Mouse (Mus musculus) right cerebral cortex, postnatal 25 days (tissue): Measurements from ENCODE around the gene Arhgap27.
"Not testable (repeated sequence)": the region's sequence is repeated elsewhere in the genome, so short reads cannot be mapped to it uniquely, and the experiment has no call there.

Experiments used
- DNase-seq: peaks from one replicate; pipeline ENCODE4 v3.0.0; 2022

Arhgap27 gene

DNA sequence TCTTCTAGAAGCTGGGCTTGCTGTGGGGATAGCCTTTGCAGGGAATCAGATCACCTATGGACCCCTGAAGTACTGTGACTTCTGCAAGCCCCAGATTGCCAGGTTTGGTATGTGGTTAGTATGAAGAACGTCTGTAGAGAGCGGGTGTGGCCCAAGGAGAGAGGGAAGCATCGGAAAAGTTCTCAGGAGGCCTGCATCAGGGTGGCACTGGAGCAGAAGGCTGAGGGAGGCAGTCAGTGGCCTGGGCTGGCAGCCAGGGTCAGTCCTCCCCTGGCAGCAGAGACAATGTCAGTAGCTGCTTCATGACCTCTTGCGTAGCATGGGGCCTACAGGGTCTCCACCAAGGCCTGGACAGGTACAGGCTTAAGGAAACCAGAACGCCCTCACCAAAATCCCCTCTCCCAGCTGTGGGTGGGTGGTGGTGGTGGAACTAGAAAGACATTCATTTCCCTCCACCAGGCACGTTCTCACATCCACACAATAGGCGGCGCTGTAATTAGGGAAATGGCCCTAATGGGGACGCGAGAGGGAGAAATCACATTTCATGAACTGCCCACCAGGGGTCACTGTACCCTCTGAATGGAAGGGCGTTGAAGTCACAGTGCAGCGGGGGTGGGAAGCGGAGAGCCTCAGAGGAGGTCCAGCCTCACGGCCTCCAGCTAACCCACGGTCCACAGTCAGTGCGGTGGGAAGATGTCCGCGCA lies 31.2 kb downstream of the Arhgap27 start:
- peak; percentile 57 for DNase-seq

GRCm38 (mm10) chr11:103331502-103332185 lies 31.8 kb downstream of the Arhgap27 start:
- DNase-seq: no peak

GRCm38 (mm10) chr11:103330651-103331319 lies 32.7 kb downstream of the Arhgap27 start:
- DNase-seq: no peak

DNA sequence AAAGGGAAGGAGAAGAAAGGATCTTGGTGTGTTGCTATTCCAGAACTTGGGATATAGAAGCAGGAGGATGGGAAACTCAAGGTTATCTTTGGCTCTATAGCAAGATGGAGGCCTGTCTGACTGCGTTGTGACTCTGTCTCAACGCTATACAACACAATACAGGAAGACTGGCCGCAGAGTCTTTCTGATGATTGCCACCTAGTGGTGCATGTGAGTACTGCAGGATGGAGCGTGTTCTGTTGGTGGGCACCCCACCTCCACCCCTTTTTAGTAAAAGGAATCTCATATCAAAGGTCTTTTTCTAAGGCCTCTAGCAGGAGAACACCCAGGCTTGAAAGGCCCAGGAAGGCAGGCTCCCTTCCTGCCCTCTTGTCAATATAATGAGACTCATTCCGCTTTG lies 36.5 kb downstream of the Arhgap27 start:
- peak; percentile 58 for DNase-seq

DNA sequence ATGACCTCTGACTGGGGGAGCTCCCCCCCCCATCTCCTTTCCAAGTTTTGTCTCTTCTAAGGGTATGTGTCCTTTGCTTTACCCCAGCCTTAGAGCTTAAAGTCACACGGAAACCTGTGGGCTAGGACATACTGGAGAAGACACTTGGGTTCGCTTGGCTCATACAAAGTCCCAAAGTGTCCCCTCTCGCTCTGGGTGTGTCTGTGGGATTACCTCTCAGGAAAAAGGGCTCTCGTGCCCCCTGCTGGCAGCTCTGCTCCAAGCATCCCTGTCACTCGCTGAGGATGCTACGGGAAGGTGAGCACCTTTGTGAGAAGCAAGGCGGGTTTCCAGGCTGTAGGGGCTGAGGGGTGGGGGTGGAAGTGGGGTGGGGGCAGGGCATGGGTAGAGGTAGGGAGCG lies 38.3 kb downstream of the Arhgap27 start:
- DNase-seq: peak; percentile 56

- DNase-seq: no peak
Observed at GRCm38 (mm10) chr11:103324723-103325122, 38.8 kb downstream of the Arhgap27 start.

DNA sequence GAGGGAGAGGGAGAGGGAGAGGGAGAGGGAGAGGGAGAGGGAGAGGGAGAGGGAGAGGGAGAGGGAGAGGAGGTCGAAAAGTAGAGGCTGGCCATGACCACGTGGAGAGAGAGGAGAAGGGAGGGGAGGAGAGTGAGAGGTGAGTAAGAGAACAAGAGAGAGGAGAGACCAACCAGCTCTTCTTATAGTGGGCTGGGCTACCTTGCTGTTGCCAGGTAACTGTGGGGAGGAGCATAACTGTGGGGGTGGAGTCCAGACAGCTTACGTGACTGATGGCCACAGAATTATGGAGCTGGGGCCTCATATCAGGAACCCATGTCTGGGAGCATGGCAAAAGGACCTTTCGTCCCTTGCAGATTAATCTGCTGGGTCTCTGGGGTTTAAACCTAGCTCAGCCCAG lies 40.7 kb downstream of the Arhgap27 start:
- not testable (repeated sequence) for DNase-seq

GRCm38 (mm10) chr11:103320646-103321045 lies 42.8 kb downstream of the Arhgap27 start:
- DNase-seq: no peak

DNA sequence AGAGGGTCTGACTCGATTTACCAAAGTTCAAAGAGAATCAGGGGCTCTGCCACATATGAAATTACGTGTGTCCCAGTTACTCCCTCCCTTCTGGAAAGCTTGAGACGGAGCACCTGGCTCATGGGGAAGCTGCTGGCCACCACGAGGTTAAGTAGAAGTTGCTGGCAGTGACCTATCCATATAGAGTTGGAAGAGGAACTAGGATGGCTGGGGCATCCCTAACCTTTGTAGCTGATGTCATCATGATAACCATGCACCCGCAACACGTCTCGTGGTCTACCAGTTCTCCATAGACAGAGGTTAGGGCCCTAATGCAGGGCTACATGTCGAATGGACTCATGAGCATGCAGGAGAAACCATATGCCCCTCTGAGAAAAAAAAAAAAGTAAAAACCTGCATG lies 43.3 kb downstream of the Arhgap27 start:
- DNase-seq: no peak

- DNase-seq: no peak
Observed at GRCm38 (mm10) chr11:103318042-103318441, 45.5 kb downstream of the Arhgap27 start.

GRCm38 (mm10) chr11:103315379-103315778 lies 48.1 kb downstream of the Arhgap27 start:
- DNase-seq: no peak

- no peak for DNase-seq
Observed at GRCm38 (mm10) chr11:103314736-103315374, 48.6 kb downstream of the Arhgap27 start.

GRCm38 (mm10) chr11:103313542-103313941 lies 50.0 kb downstream of the Arhgap27 start:
- DNase-seq: no peak

- DNase-seq: no peak
Observed at GRCm38 (mm10) chr11:103312655-103313255, 50.7 kb downstream of the Arhgap27 start.

- DNase-seq: peak; percentile 34
Observed at GRCm38 (mm10) chr11:103311960-103312611, 51.4 kb downstream of the Arhgap27 start.

- DNase-seq: no peak
Observed at GRCm38 (mm10) chr11:103309956-103310574, 53.4 kb downstream of the Arhgap27 start.

DNA sequence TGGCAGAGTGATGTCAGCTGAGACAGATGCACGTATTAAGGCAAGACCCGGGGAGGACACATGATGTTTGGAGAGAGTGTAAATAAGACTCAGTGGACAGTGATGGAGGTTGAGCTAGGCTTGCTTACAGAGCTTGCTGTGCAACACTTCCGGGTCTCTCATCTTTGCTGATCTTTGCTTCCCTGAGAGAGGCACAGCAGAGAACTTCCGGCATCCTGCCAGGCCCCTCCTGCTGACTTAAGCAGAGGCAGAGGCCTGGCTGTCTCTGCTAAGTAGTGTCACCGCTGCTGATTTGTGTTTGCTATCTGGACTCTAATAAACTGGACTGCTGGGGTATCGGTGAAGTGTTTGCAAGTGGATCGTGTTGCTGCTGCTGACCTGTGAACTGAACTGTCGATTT lies 55.6 kb downstream of the Arhgap27 start:
- no peak for DNase-seq

DNA sequence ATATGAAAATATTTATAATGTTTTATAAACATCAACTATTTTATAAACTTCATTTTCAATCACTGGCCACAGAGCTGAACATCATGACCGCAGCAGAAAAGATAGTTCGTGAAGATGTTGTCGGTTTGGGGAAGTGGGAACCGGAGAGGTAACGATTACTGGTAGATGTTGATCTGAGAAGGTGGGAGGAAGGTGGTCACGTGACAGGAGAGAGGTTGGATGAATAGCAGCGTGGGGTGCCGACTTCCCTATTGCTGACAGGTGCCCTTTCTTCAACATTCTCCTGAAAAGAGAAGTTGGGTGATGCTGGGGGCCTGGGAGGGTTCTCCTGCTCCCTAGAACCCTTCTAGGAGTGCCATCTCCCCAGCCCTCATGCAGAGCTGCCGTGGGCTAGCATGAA lies 59.0 kb downstream of the Arhgap27 start:
- no peak for DNase-seq

- no peak for DNase-seq
Observed at GRCm38 (mm10) chr11:103294772-103295171, 68.7 kb downstream of the Arhgap27 start.

GRCm38 (mm10) chr11:103294066-103294465 lies 69.4 kb downstream of the Arhgap27 start:
- no peak for DNase-seq

DNA sequence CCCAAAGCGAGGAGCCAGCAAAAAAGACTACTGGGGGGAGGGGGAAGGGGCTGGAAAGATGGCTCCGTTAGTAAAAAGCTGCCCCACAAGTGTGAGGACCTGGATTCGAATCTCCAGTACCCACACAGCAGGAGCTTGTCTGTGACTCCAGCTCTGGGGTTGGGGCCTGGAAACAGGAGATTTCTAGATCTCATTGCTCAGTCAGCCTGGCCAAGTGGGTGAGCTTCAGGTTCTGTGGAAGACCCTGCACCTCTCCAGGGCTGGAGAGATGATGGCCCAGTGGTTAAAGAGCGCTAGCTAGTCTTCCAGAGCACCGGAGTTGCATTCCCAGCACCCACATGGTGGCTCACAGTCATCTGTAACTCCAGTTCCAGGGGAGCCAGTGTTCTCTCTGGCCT lies 70.6 kb downstream of the Arhgap27 start:
- DNase-seq: no peak
